Mouse (Mus musculus) neural tube, embryonic 10.5 days (tissue): Measurements from ENCODE around the gene Slc52a3.

Experiments
- DNase-seq: peaks from one replicate; pipeline ENCODE4 v3.0.0-alpha.2; 2017; ENCODE audit warnings: low spot score; ENCODE audit errors: extremely low spot score

The Slc52a3 gene

GRCm38 (mm10) chr2:152048003-152048980, 52.0 kb downstream of the Slc52a3 start:
- DNase-seq: peak; percentile 39

GRCm38 (mm10) chr2:152048981-152049441, 52.7 kb downstream of the Slc52a3 start:
- DNase-seq: peak; percentile 72

GRCm38 (mm10) chr2:152049611-152050270, 53.4 kb downstream of the Slc52a3 start:
- DNase-seq: peak; percentile 56

- DNase-seq: no peak
These were observed 54.0 kb downstream of the Slc52a3 start for GRCm38 (mm10) chr2:152050316-152050715.

- DNase-seq: no peak
These were observed 55.7 kb downstream of the Slc52a3 start for GRCm38 (mm10) chr2:152051985-152052384.

GRCm38 (mm10) chr2:152055406-152055805, 59.1 kb downstream of the Slc52a3 start:
- no peak for DNase-seq

- no peak for DNase-seq
These were observed 60.3 kb downstream of the Slc52a3 start for GRCm38 (mm10) chr2:152056368-152057251.

GRCm38 (mm10) chr2:152057252-152057563, 60.9 kb downstream of the Slc52a3 start:
- DNase-seq: no peak
